ENCODE assay signal across 21 mouse cellular contexts in genomic region chr4:133448708-133449388, GRCm38 (mm10). TPM values are rescaled to one million over a fixed set of nuclear protein-coding genes. Genes with fewer than 3 reads are reported as not detected.
A peak's percentile ranks its signal among the peaks of the same experiment; 100 is the strongest.
DNase-seq lines count a peak whose midpoint lies in the region; ATAC-seq and TF ChIP-seq lines count a peak whose summit lies in the region.
"Had no signal": no experiment of that assay in that cellular context is flagged by ENCODE, and none has a peak within 500 bp of the region (broad histone marks: within the 10 kb centered on the region; RNA-seq: fewer than 3 reads in every experiment).

No protein-coding gene starts in this region.

- no peak overlapping the region for H3K4me3 ChIP-seq in hindbrain, embryonic 13.5 days
- no peak overlapping the region for H3K4me3 ChIP-seq in hindbrain, embryonic 12.5 days
- H3K4me3 ChIP-seq in E14TG2a.4 (replicated peaks; ENCODE audit: low read length), result peak overlapping the region; percentile 50
- no peak overlapping the region for H3K4me3 ChIP-seq in intestine, embryonic 14.5 days (ENCODE audit: low read depth, low read length)
- no peak overlapping the region for H3K4me3 ChIP-seq in limb, embryonic 13.5 days
- H3K4me3 ChIP-seq: forebrain, embryonic 10.5 days; heart, embryonic 12.5 days; hindbrain, embryonic 10.5 days had no signal

- no peak for ATAC-seq in hindbrain, embryonic 13.5 days (ENCODE audit: low FRiP score)
- no peak for ATAC-seq in hindbrain, embryonic 12.5 days (ENCODE audit: low FRiP score)
- peak; percentile 22; the same call in 1 of the 2 replicates for ATAC-seq in intestine, embryonic 14.5 days (replicated peaks; ENCODE audit: low FRiP score, low TSS enrichment, low read depth)
- ATAC-seq in limb, embryonic 13.5 days (ENCODE audit: low FRiP score, low read depth), result no peak
- ATAC-seq in activated CD4-positive, CD25-positive, alpha-beta regulatory T cell, adult 4 months, result no peak
- ATAC-seq: forebrain, embryonic 16.5 days had no signal

- H3K4me2 ChIP-seq in hindbrain, embryonic 13.5 days, result no peak overlapping the region
- no peak overlapping the region for H3K4me2 ChIP-seq in hindbrain, embryonic 12.5 days (replicated peaks)
- no peak overlapping the region for H3K4me2 ChIP-seq in intestine, embryonic 14.5 days (ENCODE audit: low read length)
- H3K4me2 ChIP-seq in limb, embryonic 13.5 days (replicated peaks), result no peak overlapping the region
- H3K4me2 ChIP-seq: midbrain, embryonic 11.5 days had no signal

- H3K4me1 ChIP-seq in hindbrain, embryonic 13.5 days (replicated peaks), result peaks cover 9% of the 10 kb centered on the region
- H3K4me1 ChIP-seq in hindbrain, embryonic 12.5 days, result peaks cover 7% of the 10 kb centered on the region; the same call in 1 of the 2 replicates
- peaks cover 52% of the 10 kb centered on the region for H3K4me1 ChIP-seq in E14TG2a.4 (replicated peaks; ENCODE audit: low read depth, low read length)
- peaks cover 10% of the 10 kb centered on the region; the same call in 1 of the 2 replicates for H3K4me1 ChIP-seq in intestine, embryonic 14.5 days (replicated peaks; ENCODE audit: control insufficient read depth, insufficient read depth, low read length)
- H3K4me1 ChIP-seq in limb, embryonic 13.5 days, result peaks cover 15% of the 10 kb centered on the region

- 61% methylated on average over 8 of the region's 8 CpGs for WGBS in hindbrain, embryonic 13.5 days
- 74% methylated on average over 8 of the region's 8 CpGs for WGBS in hindbrain, embryonic 12.5 days
- WGBS in intestine, embryonic 14.5 days, result 53% methylated on average over 8 of the region's 8 CpGs
- 38% methylated on average over 8 of the region's 8 CpGs for WGBS in limb, embryonic 13.5 days

- H3K9ac ChIP-seq in hindbrain, embryonic 13.5 days, result peak overlapping the region; percentile 13; the same call in 1 of the 2 replicates
- H3K9ac ChIP-seq in hindbrain, embryonic 12.5 days, result no peak overlapping the region
- no peak overlapping the region for H3K9ac ChIP-seq in intestine, embryonic 14.5 days (ENCODE audit: low read length)
- no peak overlapping the region for H3K9ac ChIP-seq in limb, embryonic 13.5 days
- H3K9ac ChIP-seq: heart, embryonic 12.5 days had no signal

- no peaks in the 10 kb centered on the region for H3K36me3 ChIP-seq in hindbrain, embryonic 13.5 days
- no peaks in the 10 kb centered on the region for H3K36me3 ChIP-seq in hindbrain, embryonic 12.5 days
- H3K36me3 ChIP-seq in E14TG2a.4 (ENCODE audit: insufficient read depth, low read length), result no peaks in the 10 kb centered on the region
- H3K36me3 ChIP-seq in intestine, embryonic 14.5 days (ENCODE audit: control insufficient read depth, insufficient read depth, low read length), result no peaks in the 10 kb centered on the region
- no peaks in the 10 kb centered on the region for H3K36me3 ChIP-seq in limb, embryonic 13.5 days
- H3K36me3 ChIP-seq: forebrain, embryonic 10.5 days; heart, embryonic 12.5 days; hindbrain, embryonic 10.5 days had no signal

- no peak for TF ChIP-seq CTCF in E14TG2a.4 (conservative IDR thresholded peaks at IDR 0.05; ENCODE audit: low read length)

- intact Hi-C loops in left cerebral cortex, postnatal 36 days (cut with DNase I), result no loop called here

- H3K27ac ChIP-seq in hindbrain, embryonic 13.5 days, result no peak overlapping the region
- no peak overlapping the region; the same call in 1 of the 2 replicates for H3K27ac ChIP-seq in hindbrain, embryonic 12.5 days
- H3K27ac ChIP-seq in intestine, embryonic 14.5 days (ENCODE audit: low read depth), result peak overlapping the region; percentile 64
- 0 out of 2 replicates have a peak overlapping the region, but pooled peaks have one; percentile 2 for H3K27ac ChIP-seq in limb, embryonic 13.5 days
- H3K27ac ChIP-seq: forebrain, embryonic 10.5 days; hindbrain, embryonic 10.5 days had no signal

- 0 out of 2 replicates have a peak, but pooled peaks cover 6% of the 10 kb centered on the region for H3K27me3 ChIP-seq in hindbrain, embryonic 13.5 days
- no peaks in the 10 kb centered on the region for H3K27me3 ChIP-seq in hindbrain, embryonic 12.5 days
- no peaks in the 10 kb centered on the region for H3K27me3 ChIP-seq in E14TG2a.4 (ENCODE audit: insufficient read depth, low read length)
- no peaks in the 10 kb centered on the region for H3K27me3 ChIP-seq in intestine, embryonic 14.5 days (replicated peaks; ENCODE audit: control insufficient read depth, insufficient read depth, low read length)
- no peaks in the 10 kb centered on the region for H3K27me3 ChIP-seq in limb, embryonic 13.5 days

- no peaks in the 10 kb centered on the region for H3K9me3 ChIP-seq in hindbrain, embryonic 13.5 days
- H3K9me3 ChIP-seq in hindbrain, embryonic 12.5 days (replicated peaks), result no peaks in the 10 kb centered on the region
- no peaks in the 10 kb centered on the region for H3K9me3 ChIP-seq in E14TG2a.4 (ENCODE audit: low read length)
- H3K9me3 ChIP-seq in intestine, embryonic 14.5 days (ENCODE audit: control insufficient read depth, low read length), result no peaks in the 10 kb centered on the region
- H3K9me3 ChIP-seq in limb, embryonic 13.5 days, result no peaks in the 10 kb centered on the region
- H3K9me3 ChIP-seq: forebrain, embryonic 10.5 days; heart, embryonic 12.5 days; hindbrain, embryonic 10.5 days had no signal

- DNase-seq in intestine, embryonic 14.5 days (ENCODE audit: low spot score), result no peak
- no peak for DNase-seq in layer of hippocampus, adult 11-12 months (ENCODE audit: low spot score)
- no peak for DNase-seq in left cerebral cortex, postnatal 36 days (ENCODE audit: low spot score in 2 of 2)
- DNase-seq: cerebellum, adult 9-10 months; gastrocnemius, postnatal 25 days; kidney, adult 8-10 months; thymus, adult 18-20 months had no signal

RNA-seq across cellular contexts. Expression of gene Tent5b, which starts 31.1 kb away (rescaled TPM):
- polyA plus RNA-seq in hindbrain, embryonic 13.5 days (2015; fragmentation: Nextera tagmentation; extraction: Ambion mirVana), result 0.13 and 0.30 TPM in 2 replicates
- polyA plus RNA-seq in hindbrain, embryonic 12.5 days (2016; fragmentation: Nextera tagmentation; extraction: Ambion mirVana), result 1.0 and 1.5 TPM in 2 replicates
- 0.23 and 0.38 TPM in 2 replicates for polyA plus RNA-seq in intestine, embryonic 14.5 days (2014; fragmentation: Nextera tagmentation; extraction: Ambion mirVana)
- 0.87 and 0.92 TPM in 2 replicates for polyA plus RNA-seq in limb, embryonic 13.5 days (2015; fragmentation: Nextera tagmentation; extraction: Ambion mirVana)
- polyA plus RNA-seq in activated CD4-positive, CD25-positive, alpha-beta regulatory T cell, adult 4 months (2017; shearing (Covaris generic)), result not detected
- total RNA-seq in left cerebral cortex, postnatal 36 days (2021), result not detected
- total RNA-seq: layer of hippocampus, postnatal 36 days; left cerebral cortex, postnatal 14 days had no signal
- polyA plus RNA-seq: neural tube, embryonic 14.5 days had no signal

RNA-seq across cellular contexts. Expression of gene Trnp1, which starts 49.5 kb away (rescaled TPM):
- polyA plus RNA-seq in hindbrain, embryonic 13.5 days (2015; fragmentation: Nextera tagmentation; extraction: Ambion mirVana), result 2.8 and 3.9 TPM in 2 replicates
- polyA plus RNA-seq in hindbrain, embryonic 12.5 days (2016; fragmentation: Nextera tagmentation; extraction: Ambion mirVana), result 4.3 and 4.8 TPM in 2 replicates
- 1.1 and 2.4 TPM in 2 replicates for polyA plus RNA-seq in intestine, embryonic 14.5 days (2014; fragmentation: Nextera tagmentation; extraction: Ambion mirVana)
- 3.3 and 3.5 TPM in 2 replicates for polyA plus RNA-seq in limb, embryonic 13.5 days (2015; fragmentation: Nextera tagmentation; extraction: Ambion mirVana)
- not detected for polyA plus RNA-seq in activated CD4-positive, CD25-positive, alpha-beta regulatory T cell, adult 4 months (2017; shearing (Covaris generic))
- total RNA-seq in left cerebral cortex, postnatal 36 days (2021), result 100 to 1,000 TPM; 168 to 210 TPM
- polyA plus RNA-seq: liver, embryonic 16.5 days had no signal

Comparison
In these comparisons a context has a peak if more than half of its experiments do, and no peak if none do; other contexts are left out.
1. H3K27ac ChIP-seq: peak in intestine, embryonic 14.5 days (single experiment) and limb, embryonic 13.5 days (single experiment); none in hindbrain, embryonic 13.5 days (single experiment) and hindbrain, embryonic 12.5 days (single experiment).